Comparison of ENCODE assay signal across 15 mouse cellular contexts in the genomic region with DNA sequence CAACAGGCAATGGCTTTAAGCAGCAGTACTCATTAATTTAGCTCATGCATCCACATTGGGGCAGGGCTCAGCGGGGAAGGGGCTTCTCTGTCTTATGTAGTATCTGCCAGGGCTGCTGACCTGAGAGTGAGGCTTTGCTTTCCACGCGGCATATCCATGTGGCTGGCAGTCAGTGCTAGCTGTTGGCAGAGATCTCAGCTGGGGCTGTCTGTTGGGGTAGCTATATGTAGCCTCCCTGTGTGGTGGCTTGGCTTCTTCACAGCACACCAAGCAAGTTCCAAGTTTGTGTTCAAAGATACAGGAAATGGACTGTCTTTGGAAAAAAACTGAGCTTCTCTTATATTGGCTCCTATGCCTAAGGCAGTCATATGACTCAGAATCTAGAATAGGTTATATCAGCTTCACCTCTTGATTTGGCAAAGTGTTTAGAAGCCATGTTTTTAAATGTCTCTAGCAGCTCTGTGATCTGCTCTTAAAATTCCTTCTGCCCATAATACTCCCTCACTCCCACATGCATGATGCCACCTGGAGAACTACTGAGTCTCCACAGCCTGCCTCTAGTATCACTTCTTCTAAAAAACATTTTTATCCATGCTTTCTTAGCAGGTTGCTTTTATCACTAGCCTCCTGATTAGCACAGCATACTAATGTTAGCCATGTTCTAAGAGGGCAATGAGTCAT.
DNase-seq lines count a peak whose midpoint lies in the region; ATAC-seq and TF ChIP-seq lines count a peak whose summit lies in the region.
"Had no signal": no experiment of that assay in that cellular context is flagged by ENCODE, and none has a peak within 500 bp of the region (broad histone marks: within the 10 kb centered on the region; RNA-seq: fewer than 3 reads in every experiment).

No protein-coding gene starts in this region.

- no peak overlapping the region for H3K4me3 ChIP-seq in heart, embryonic 12.5 days
- H3K4me3 ChIP-seq in cortical plate, adult 2 months (ENCODE audit: insufficient read depth, low read length): no peak overlapping the region
- no peak overlapping the region for H3K4me3 ChIP-seq in forebrain, embryonic 13.5 days
- H3K4me3 ChIP-seq: embryonic facial prominence, embryonic 13.5 days had no signal

- intact Hi-C loops in heart, postnatal 14 days (cut with DNase I): no loop called here

- no peak overlapping the region for H3K4me2 ChIP-seq in heart, embryonic 12.5 days
- no peak overlapping the region for H3K4me2 ChIP-seq in forebrain, embryonic 13.5 days
- H3K4me2 ChIP-seq: embryonic facial prominence, embryonic 13.5 days; hindbrain, embryonic 14.5 days had no signal

- H3K36me3 ChIP-seq in heart, embryonic 12.5 days: no peaks in the 10 kb centered on the region
- H3K36me3 ChIP-seq in forebrain, embryonic 13.5 days (ENCODE audit: poor library complexity, severe bottlenecking): no peaks in the 10 kb centered on the region
- H3K36me3 ChIP-seq: embryonic facial prominence, embryonic 13.5 days had no signal

- H3K27ac ChIP-seq in heart, embryonic 12.5 days (ENCODE audit: poor library complexity, severe bottlenecking): no peak overlapping the region
- H3K27ac ChIP-seq in cortical plate, adult 2 months (ENCODE audit: insufficient read depth, low read length): 0 out of 2 replicates have a peak overlapping the region, but pooled peaks have one; percentile 27
- H3K27ac ChIP-seq in forebrain, embryonic 13.5 days: no peak overlapping the region
- H3K27ac ChIP-seq: embryonic facial prominence, embryonic 13.5 days; hindbrain, embryonic 14.5 days; liver, embryonic 14.5 days had no signal

- no peak overlapping the region for H3K9ac ChIP-seq in heart, embryonic 12.5 days
- no peak overlapping the region for H3K9ac ChIP-seq in forebrain, embryonic 13.5 days
- H3K9ac ChIP-seq: embryonic facial prominence, embryonic 13.5 days; hindbrain, embryonic 14.5 days; liver, embryonic 14.5 days had no signal

- no peaks in the 10 kb centered on the region for H3K4me1 ChIP-seq in heart, embryonic 12.5 days (replicated peaks)
- peaks cover 6% of the 10 kb centered on the region for H3K4me1 ChIP-seq in cortical plate, adult 2 months (ENCODE audit: control insufficient read depth, insufficient read depth, low read length)
- no peaks in the 10 kb centered on the region for H3K4me1 ChIP-seq in forebrain, embryonic 13.5 days
- H3K4me1 ChIP-seq: embryonic facial prominence, embryonic 13.5 days had no signal

- peak; percentile 22 for DNase-seq in heart, adult 8-10 months (ENCODE audit: low spot score)
- DNase-seq in heart, postnatal 14 days: peak; percentile 13 to 28
- peak; percentile 68 for DNase-seq in right cerebral cortex, adult 18-20 months
- DNase-seq in lung, postnatal 36 days: no peak
- no peak for DNase-seq in lung, adult 18-20 months
- DNase-seq: adrenal gland, postnatal 10 days; cerebellum, adult 8-10 months; gastrocnemius, postnatal 25 days had no signal

- ATAC-seq in heart, embryonic 12.5 days (ENCODE audit: insufficient number of reproducible peaks, low FRiP score): no peak
- ATAC-seq in forebrain, embryonic 13.5 days: no peak

- TF ChIP-seq CTCF in cortical plate, adult 2 months (IDR thresholded peaks at IDR 0.05; ENCODE audit: extremely low read depth, insufficient read depth, low read length): no peak

- H3K9me3 ChIP-seq in heart, embryonic 12.5 days (replicated peaks): no peaks in the 10 kb centered on the region
- no peaks in the 10 kb centered on the region for H3K9me3 ChIP-seq in forebrain, embryonic 13.5 days (replicated peaks)
- H3K9me3 ChIP-seq: embryonic facial prominence, embryonic 13.5 days had no signal

- WGBS in heart, embryonic 12.5 days: 62% methylated on average over 3 of the region's 3 CpGs
- WGBS in forebrain, embryonic 13.5 days: 83% methylated on average over 3 of the region's 3 CpGs

- TF ChIP-seq POLR2A in cortical plate, adult 2 months (IDR thresholded peaks at IDR 0.05; ENCODE audit: extremely low read depth, insufficient read depth, low read length): no peak

- H3K27me3 ChIP-seq in heart, embryonic 12.5 days (replicated peaks): no peaks in the 10 kb centered on the region
- H3K27me3 ChIP-seq in forebrain, embryonic 13.5 days: no peaks in the 10 kb centered on the region
- H3K27me3 ChIP-seq: CH12.LX; embryonic facial prominence, embryonic 13.5 days had no signal

Comparison
In these comparisons a context has a peak if more than half of its experiments do, and no peak if none do; other contexts are left out.
1. DNase-seq: peak in heart, adult 8-10 months (single experiment), heart, postnatal 14 days (2 of 2) and right cerebral cortex, adult 18-20 months (single experiment); none in lung, postnatal 36 days (single experiment) and lung, adult 18-20 months (0 of 2).